9 mouse cellular contexts compared by ENCODE assay signal in the genomic region with DNA sequence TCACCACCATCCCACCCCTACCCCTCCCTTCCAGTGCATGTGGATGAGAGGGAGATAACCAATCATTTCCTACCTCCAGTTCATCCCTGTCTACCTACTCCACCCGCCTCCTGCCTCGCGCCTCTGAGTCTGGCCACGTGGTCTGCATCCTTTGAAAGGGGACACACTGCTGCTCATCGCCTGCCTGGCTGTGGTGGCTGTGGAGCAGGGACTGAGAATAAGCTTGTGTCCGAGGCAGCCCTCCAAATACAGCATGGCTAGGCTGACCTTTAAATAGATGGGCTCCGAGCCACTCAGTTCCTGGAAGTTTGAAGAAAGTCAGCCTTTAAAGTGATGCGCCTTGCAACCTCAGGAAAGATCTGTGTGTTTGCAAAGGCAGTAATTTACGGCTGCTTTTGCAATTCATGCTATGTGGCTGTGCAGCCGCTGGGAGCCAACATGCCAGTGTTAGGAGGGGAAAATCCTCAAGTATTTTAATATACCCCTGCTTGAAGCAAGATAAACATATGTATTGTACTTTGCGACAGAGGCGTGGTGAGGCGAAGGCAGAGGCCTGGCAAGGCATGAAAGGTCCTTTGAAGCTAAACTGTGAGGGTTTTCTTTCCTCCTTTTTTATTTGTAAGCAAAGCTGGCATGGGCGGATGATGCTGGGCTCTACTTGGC.
DNase-seq lines count a peak whose midpoint lies in the region; ATAC-seq lines count a peak whose summit lies in the region.
"Had no signal": no experiment of that assay in that cellular context is flagged by ENCODE, and none has a peak within 500 bp of the region (broad histone marks: within the 10 kb centered on the region; RNA-seq: fewer than 3 reads in every experiment).

No protein-coding gene starts in this region.

- 60% methylated on average over 14 of the region's 14 CpGs for WGBS in embryonic facial prominence, embryonic 13.5 days
- 79% methylated on average over 14 of the region's 14 CpGs for WGBS in embryonic facial prominence, embryonic 10.5 days
- WGBS in midbrain, embryonic 13.5 days, result 72% methylated on average over 14 of the region's 14 CpGs
- WGBS in midbrain, embryonic 10.5 days, result 81% methylated on average over 14 of the region's 14 CpGs
- 37% methylated on average over 14 of the region's 14 CpGs for WGBS in intestine, embryonic 16.5 days
- 62% methylated on average over 14 of the region's 14 CpGs for WGBS in midbrain, embryonic 16.5 days

- no peak; the same call in 1 of the 2 replicates for ATAC-seq in embryonic facial prominence, embryonic 13.5 days (ENCODE audit: insufficient number of reproducible peaks, insufficient read depth, low FRiP score, low TSS enrichment, low read depth)
- peak; percentile 49; the same call in 1 of the 2 replicates for ATAC-seq in midbrain, embryonic 13.5 days
- 0 out of 2 replicates have a peak, but pooled peaks have one; percentile 36 for ATAC-seq in intestine, embryonic 16.5 days
- peak; percentile 55 for ATAC-seq in midbrain, embryonic 16.5 days
- no peak for ATAC-seq in erythroblast, adult 5-6 weeks (replicated peaks; ENCODE audit: low FRiP score, poor library complexity, severe bottlenecking)

- no peak overlapping the region for H3K4me2 ChIP-seq in embryonic facial prominence, embryonic 13.5 days
- H3K4me2 ChIP-seq in midbrain, embryonic 13.5 days (replicated peaks), result no peak overlapping the region
- no peak overlapping the region for H3K4me2 ChIP-seq in intestine, embryonic 16.5 days (ENCODE audit: low read depth, low read length)
- no peak overlapping the region for H3K4me2 ChIP-seq in midbrain, embryonic 16.5 days (ENCODE audit: low read length)

- H3K9ac ChIP-seq in embryonic facial prominence, embryonic 13.5 days, result no peak overlapping the region
- H3K9ac ChIP-seq in midbrain, embryonic 13.5 days (replicated peaks), result no peak overlapping the region
- no peak overlapping the region for H3K9ac ChIP-seq in intestine, embryonic 16.5 days (ENCODE audit: low read depth, low read length)
- no peak overlapping the region for H3K9ac ChIP-seq in midbrain, embryonic 16.5 days (ENCODE audit: low read depth, low read length)

- peak overlapping the region; percentile 44; the same call in 1 of the 2 replicates for H3K27ac ChIP-seq in embryonic facial prominence, embryonic 13.5 days
- H3K27ac ChIP-seq in embryonic facial prominence, embryonic 10.5 days (replicated peaks), result no peak overlapping the region
- H3K27ac ChIP-seq in midbrain, embryonic 13.5 days, result no peak overlapping the region
- H3K27ac ChIP-seq in midbrain, embryonic 10.5 days (replicated peaks), result no peak overlapping the region
- no peak overlapping the region for H3K27ac ChIP-seq in intestine, embryonic 16.5 days (ENCODE audit: low read length)
- no peak overlapping the region for H3K27ac ChIP-seq in midbrain, embryonic 16.5 days (ENCODE audit: low read length)

- no peak overlapping the region for H3K4me3 ChIP-seq in embryonic facial prominence, embryonic 13.5 days
- H3K4me3 ChIP-seq in embryonic facial prominence, embryonic 10.5 days, result no peak overlapping the region
- no peak overlapping the region for H3K4me3 ChIP-seq in midbrain, embryonic 13.5 days (replicated peaks)
- no peak overlapping the region for H3K4me3 ChIP-seq in midbrain, embryonic 10.5 days
- no peak overlapping the region for H3K4me3 ChIP-seq in intestine, embryonic 16.5 days (ENCODE audit: low read length)
- no peak overlapping the region for H3K4me3 ChIP-seq in midbrain, embryonic 16.5 days (ENCODE audit: low read depth, low read length)
- H3K4me3 ChIP-seq: megakaryocyte, embryonic 14.5 days had no signal

- no peaks in the 10 kb centered on the region for H3K9me3 ChIP-seq in embryonic facial prominence, embryonic 13.5 days
- no peaks in the 10 kb centered on the region for H3K9me3 ChIP-seq in embryonic facial prominence, embryonic 10.5 days
- no peaks in the 10 kb centered on the region for H3K9me3 ChIP-seq in midbrain, embryonic 13.5 days
- no peaks in the 10 kb centered on the region for H3K9me3 ChIP-seq in midbrain, embryonic 10.5 days (replicated peaks)
- H3K9me3 ChIP-seq in intestine, embryonic 16.5 days (ENCODE audit: control insufficient read depth, low read length), result no peaks in the 10 kb centered on the region
- H3K9me3 ChIP-seq in midbrain, embryonic 16.5 days (replicated peaks; ENCODE audit: control insufficient read depth, low read length, poor library complexity, severe bottlenecking), result no peaks in the 10 kb centered on the region
- H3K9me3 ChIP-seq: megakaryocyte, embryonic 14.5 days had no signal

- peaks cover 30% of the 10 kb centered on the region for H3K4me1 ChIP-seq in embryonic facial prominence, embryonic 13.5 days
- H3K4me1 ChIP-seq in embryonic facial prominence, embryonic 10.5 days, result peaks cover 13% of the 10 kb centered on the region
- no peaks in the 10 kb centered on the region for H3K4me1 ChIP-seq in midbrain, embryonic 13.5 days (replicated peaks)
- peaks cover 13% of the 10 kb centered on the region; the same call in 1 of the 2 replicates for H3K4me1 ChIP-seq in midbrain, embryonic 10.5 days
- peaks cover 14% of the 10 kb centered on the region for H3K4me1 ChIP-seq in intestine, embryonic 16.5 days (ENCODE audit: control insufficient read depth, insufficient read depth, low read length)
- H3K4me1 ChIP-seq in midbrain, embryonic 16.5 days (ENCODE audit: control insufficient read depth, insufficient read depth, low read length), result peaks cover 6% of the 10 kb centered on the region; the same call in 1 of the 2 replicates

- no peak for DNase-seq in embryonic facial prominence, embryonic 10.5 days (ENCODE audit: low spot score)
- no peak for DNase-seq in midbrain, embryonic 10.5 days (ENCODE audit: low spot score)
- DNase-seq in spleen, postnatal 10 days (ENCODE audit: low spot score in 2 of 2), result no peak

- no peaks in the 10 kb centered on the region for H3K27me3 ChIP-seq in embryonic facial prominence, embryonic 13.5 days
- no peaks in the 10 kb centered on the region for H3K27me3 ChIP-seq in embryonic facial prominence, embryonic 10.5 days (replicated peaks; ENCODE audit: low read depth, poor library complexity, severe bottlenecking)
- H3K27me3 ChIP-seq in midbrain, embryonic 13.5 days, result no peaks in the 10 kb centered on the region
- no peaks in the 10 kb centered on the region for H3K27me3 ChIP-seq in midbrain, embryonic 10.5 days (ENCODE audit: low read depth, poor library complexity, severe bottlenecking)
- no peaks in the 10 kb centered on the region for H3K27me3 ChIP-seq in intestine, embryonic 16.5 days (replicated peaks; ENCODE audit: control insufficient read depth, insufficient read depth, low read length)
- no peaks in the 10 kb centered on the region; the same call in 1 of the 2 replicates for H3K27me3 ChIP-seq in midbrain, embryonic 16.5 days (ENCODE audit: control insufficient read depth, insufficient read depth, low read depth, low read length)
- H3K27me3 ChIP-seq: megakaryocyte, embryonic 14.5 days had no signal

- H3K36me3 ChIP-seq in embryonic facial prominence, embryonic 13.5 days, result no peaks in the 10 kb centered on the region
- H3K36me3 ChIP-seq in embryonic facial prominence, embryonic 10.5 days (replicated peaks), result 0 out of 2 replicates have a peak, but pooled peaks cover 2% of the 10 kb centered on the region
- H3K36me3 ChIP-seq in midbrain, embryonic 13.5 days, result no peaks in the 10 kb centered on the region
- no peaks in the 10 kb centered on the region for H3K36me3 ChIP-seq in midbrain, embryonic 10.5 days
- no peaks in the 10 kb centered on the region for H3K36me3 ChIP-seq in intestine, embryonic 16.5 days (ENCODE audit: control insufficient read depth, insufficient read depth, low read length)
- H3K36me3 ChIP-seq in midbrain, embryonic 16.5 days (ENCODE audit: control insufficient read depth, insufficient read depth, low read length), result no peaks in the 10 kb centered on the region

Comparison
In these comparisons a context has a peak if more than half of its experiments do, and no peak if none do; other contexts are left out.
1. ATAC-seq: peak in midbrain, embryonic 13.5 days (single experiment), intestine, embryonic 16.5 days (single experiment) and midbrain, embryonic 16.5 days (single experiment); none in embryonic facial prominence, embryonic 13.5 days (single experiment) and erythroblast, adult 5-6 weeks (single experiment).